Mouse (Mus musculus): ENCODE measurements around the gene Npas1. TPM values are rescaled to one million over a fixed set of nuclear protein-coding genes. Genes with fewer than 3 reads are reported as not detected.
A peak's percentile ranks its signal among the peaks of the same experiment; 100 is the strongest.

Gene Npas1
- polyA plus RNA-seq, 1 experiment from 2014 or later = 0.15 TPM

DNA sequence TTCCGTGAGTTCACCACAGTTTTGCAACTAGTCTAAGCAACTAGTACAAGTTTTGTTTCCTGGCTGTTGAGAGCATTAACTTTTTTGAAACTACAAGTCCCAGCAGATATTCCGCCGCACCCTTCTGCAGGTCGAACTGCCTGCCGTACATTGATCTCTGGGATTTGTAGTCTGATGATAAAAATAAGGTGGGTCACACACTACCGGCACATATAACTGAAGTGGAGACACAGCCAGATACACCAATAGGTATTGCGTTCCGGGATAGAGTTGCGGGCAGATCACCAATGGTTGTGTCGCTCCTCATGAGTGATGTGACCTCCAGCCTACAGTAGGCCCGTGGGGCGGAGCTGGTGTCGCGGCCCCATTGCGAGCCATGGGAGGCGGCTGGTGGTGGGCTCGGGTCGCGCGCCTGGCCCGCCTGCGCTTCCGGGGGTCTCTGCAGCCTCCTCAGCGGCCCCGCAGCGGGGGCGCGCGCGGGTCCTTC lies 24.9 kb downstream of the Npas1 start, which contains the start of gene Tmem160:
TSS of gene Tmem160 (plus strand) at position 193 of the 487 bp plus-strand sequence.
- DNase-seq (ENCODE audit: low spot score) (peak; percentile 79), ATAC-seq (replicated peaks; ENCODE audit: low FRiP score, low TSS enrichment, low read depth) (peak; percentile 98)
- 0 out of 2 replicates have a peak within 1 kb of the TSS, but pooled peaks have one; percentile 22 for H3K27ac ChIP-seq (ENCODE audit: low read depth)
- H3K4me3 ChIP-seq (ENCODE audit: low read depth, low read length) = peak within 1 kb of the TSS; percentile 84
- H3K4me1 ChIP-seq (replicated peaks; ENCODE audit: control insufficient read depth, insufficient read depth, low read length) = peaks cover 5% of the 10 kb centered on the region
- no peaks in the 10 kb centered on the region for H3K9me3 ChIP-seq (ENCODE audit: control insufficient read depth, low read length)
- no peaks in the 10 kb centered on the region for H3K27me3 ChIP-seq (replicated peaks; ENCODE audit: control insufficient read depth, insufficient read depth, low read length)
- H3K9ac ChIP-seq (ENCODE audit: low read length) = peak within 1 kb of the TSS; percentile 53
- WGBS = under 1% methylated on average over 30 of the region's 30 CpGs
- H3K4me2 ChIP-seq (ENCODE audit: low read length) = peak within 1 kb of the TSS; percentile 80
- peaks cover 4% of the 10 kb centered on the region; the same call in 1 of the 2 replicates for H3K36me3 ChIP-seq (ENCODE audit: control insufficient read depth, insufficient read depth, low read length)

DNA sequence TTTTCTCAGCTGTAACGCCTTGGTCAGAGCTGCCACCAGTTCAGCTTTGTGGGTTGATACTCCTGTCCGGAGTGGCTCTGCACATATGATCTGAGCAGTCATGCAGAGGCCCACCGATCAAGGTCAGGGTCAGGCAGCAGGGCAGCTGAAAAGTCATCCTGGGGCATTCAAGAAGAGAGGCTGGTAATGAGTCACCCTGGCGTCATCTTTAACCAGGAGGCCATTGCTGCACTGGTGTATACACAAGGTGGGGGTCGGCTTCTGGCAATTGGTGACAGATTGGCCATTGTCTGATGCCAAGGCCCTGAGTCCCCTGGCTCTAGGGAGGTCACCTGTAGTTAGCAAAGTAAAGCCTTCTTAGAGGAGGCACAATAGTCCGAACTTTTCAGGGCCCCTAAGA lies 25.9 kb downstream of the Npas1 start:
- DNase-seq (ENCODE audit: low spot score) (no peak), ATAC-seq (replicated peaks; ENCODE audit: low FRiP score, low TSS enrichment, low read depth) (no peak)
- H3K36me3 ChIP-seq (ENCODE audit: control insufficient read depth, insufficient read depth, low read length) = peaks cover 4% of the 10 kb centered on the region; the same call in 1 of the 2 replicates
- no peak overlapping the region for H3K4me2 ChIP-seq (ENCODE audit: low read length)
- H3K27me3 ChIP-seq (replicated peaks; ENCODE audit: control insufficient read depth, insufficient read depth, low read length) = no peaks in the 10 kb centered on the region
- no peak overlapping the region for H3K4me3 ChIP-seq (ENCODE audit: low read depth, low read length)
- H3K9me3 ChIP-seq (ENCODE audit: control insufficient read depth, low read length) = no peaks in the 10 kb centered on the region
- peaks cover 5% of the 10 kb centered on the region for H3K4me1 ChIP-seq (replicated peaks; ENCODE audit: control insufficient read depth, insufficient read depth, low read length)
- no peak overlapping the region for H3K27ac ChIP-seq (ENCODE audit: low read depth)
- no peak overlapping the region for H3K9ac ChIP-seq (ENCODE audit: low read length)
- 73% methylated on average over 6 of the region's 6 CpGs for WGBS

DNA sequence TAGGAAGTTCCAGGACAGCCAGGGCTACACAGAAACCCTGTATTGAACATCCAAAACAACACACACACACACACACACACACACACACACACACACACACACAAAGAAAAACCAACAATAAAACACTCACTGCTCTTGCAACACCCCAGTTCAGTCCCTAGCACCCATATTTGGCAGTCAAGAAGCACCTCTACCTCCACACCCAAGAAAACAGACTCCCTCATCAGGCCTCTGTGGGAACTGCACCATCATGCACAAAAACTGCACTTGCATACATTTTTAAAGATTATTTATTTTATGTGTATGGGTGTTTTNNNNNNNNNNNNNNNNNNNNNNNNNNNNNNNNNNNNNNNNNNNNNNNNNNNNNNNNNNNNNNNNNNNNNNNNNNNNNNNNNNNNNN lies 36.3 kb downstream of the Npas1 start:
- DNase-seq (ENCODE audit: low spot score) = no peak
- ATAC-seq (replicated peaks; ENCODE audit: low FRiP score, low TSS enrichment, low read depth) = no peak
- H3K36me3 ChIP-seq (ENCODE audit: control insufficient read depth, insufficient read depth, low read length) = peaks cover 7% of the 10 kb centered on the region
- no peaks in the 10 kb centered on the region for H3K4me1 ChIP-seq (replicated peaks; ENCODE audit: control insufficient read depth, insufficient read depth, low read length)
- H3K4me3 ChIP-seq (ENCODE audit: low read depth, low read length) = no peak overlapping the region
- no peak overlapping the region for H3K27ac ChIP-seq (ENCODE audit: low read depth)
- no peaks in the 10 kb centered on the region for H3K9me3 ChIP-seq (ENCODE audit: control insufficient read depth, low read length)
- H3K4me2 ChIP-seq (ENCODE audit: low read length) = no peak overlapping the region
- H3K27me3 ChIP-seq (replicated peaks; ENCODE audit: control insufficient read depth, insufficient read depth, low read length) = no peaks in the 10 kb centered on the region
- no peak overlapping the region for H3K9ac ChIP-seq (ENCODE audit: low read length)

DNA sequence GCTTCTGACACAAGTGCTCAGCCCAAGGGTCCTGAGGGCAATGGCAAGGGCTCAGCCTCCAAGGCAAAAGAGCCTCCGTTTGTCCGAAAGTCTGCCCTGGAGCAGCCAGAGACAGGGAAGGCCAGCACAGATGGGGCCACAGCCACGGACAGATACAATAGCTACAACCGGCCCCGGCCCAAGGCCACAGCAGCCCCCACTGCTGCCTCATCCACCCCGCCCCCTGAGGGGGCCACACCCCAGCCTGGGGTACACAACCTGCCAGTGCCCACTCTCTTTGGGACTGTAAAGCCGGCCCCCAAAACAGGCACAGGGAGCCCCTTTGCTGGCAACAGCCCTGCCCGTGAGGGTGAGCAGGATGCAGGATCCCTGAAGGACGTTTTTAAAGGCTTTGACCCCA lies 42.4 kb downstream of the Npas1 start:
- ATAC-seq (replicated peaks; ENCODE audit: low FRiP score, low TSS enrichment, low read depth) (no peak), DNase-seq (ENCODE audit: low spot score) (no peak)
- no peaks in the 10 kb centered on the region for H3K27me3 ChIP-seq (replicated peaks; ENCODE audit: control insufficient read depth, insufficient read depth, low read length)
- H3K4me1 ChIP-seq (replicated peaks; ENCODE audit: control insufficient read depth, insufficient read depth, low read length) = no peaks in the 10 kb centered on the region
- H3K9me3 ChIP-seq (ENCODE audit: control insufficient read depth, low read length) = no peaks in the 10 kb centered on the region
- peaks cover 69% of the 10 kb centered on the region for H3K36me3 ChIP-seq (ENCODE audit: control insufficient read depth, insufficient read depth, low read length)
- no peak overlapping the region for H3K27ac ChIP-seq (ENCODE audit: low read depth)
- no peak overlapping the region for H3K4me3 ChIP-seq (ENCODE audit: low read depth, low read length)
- H3K4me2 ChIP-seq (ENCODE audit: low read length) = no peak overlapping the region
- no peak overlapping the region for H3K9ac ChIP-seq (ENCODE audit: low read length)
- 86% methylated on average over 9 of the region's 9 CpGs for WGBS

DNA sequence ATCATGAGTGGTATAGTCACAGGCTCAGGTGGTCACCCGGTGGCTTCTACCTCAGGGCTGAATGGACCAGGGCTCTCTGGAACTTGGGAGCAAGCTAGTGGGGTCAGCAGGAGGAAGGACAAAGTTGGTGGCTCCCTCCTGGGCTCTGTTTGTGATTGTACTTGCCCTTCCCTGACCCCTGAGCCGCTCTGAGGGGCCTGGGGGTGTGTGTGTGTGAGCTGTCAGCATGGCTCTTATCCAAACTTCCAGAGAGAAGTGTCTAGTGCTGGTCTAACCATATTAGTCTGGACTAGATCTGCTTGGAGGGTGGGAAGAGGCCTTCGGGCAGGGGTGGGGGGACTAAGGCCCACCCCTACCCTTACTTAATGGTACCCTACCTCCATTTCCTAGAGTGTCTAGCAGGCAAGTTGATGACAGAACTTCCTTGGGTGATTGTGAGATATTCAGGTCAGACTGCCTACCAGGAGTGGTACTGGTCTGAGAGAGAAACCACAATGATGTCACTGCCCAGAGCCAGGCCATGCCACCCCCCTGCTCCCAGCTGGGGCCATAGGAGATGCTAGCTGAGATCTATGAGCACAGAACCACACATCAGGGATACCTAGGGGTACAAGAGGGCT lies 44.1 kb downstream of the Npas1 start:
- no peak for ATAC-seq (replicated peaks; ENCODE audit: low FRiP score, low TSS enrichment, low read depth)
- WGBS = 79% methylated on average over 3 of the region's 3 CpGs

DNA sequence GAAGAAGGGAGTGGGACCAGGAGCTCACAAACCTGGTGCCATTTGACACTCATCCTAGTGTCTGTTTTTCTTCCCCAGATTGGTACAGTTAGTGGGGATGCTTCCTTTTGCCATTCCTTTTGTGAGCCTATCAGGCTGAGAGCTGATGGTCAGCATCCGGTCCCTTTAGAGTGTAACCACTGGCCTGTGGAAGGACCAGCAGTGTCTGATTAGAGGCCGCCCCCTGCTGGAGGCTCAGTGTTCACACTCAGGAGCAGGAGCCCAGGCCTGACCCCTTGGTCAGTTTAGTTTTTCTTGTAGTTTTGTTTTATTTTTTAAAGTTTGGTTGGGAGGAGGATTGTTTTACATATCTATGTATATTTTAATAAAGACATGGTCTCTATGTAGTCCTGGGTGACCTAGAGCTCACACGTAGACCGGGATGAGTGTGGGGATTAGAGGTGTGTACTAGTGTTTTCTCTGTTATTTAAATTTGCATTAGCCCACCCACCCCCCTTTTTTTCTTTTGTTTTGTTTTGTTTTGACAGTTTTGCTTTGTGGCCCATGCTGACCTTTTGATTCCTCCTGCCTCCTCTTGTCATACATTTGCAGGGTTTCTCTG lies 51.3 kb downstream of the Npas1 start:
- 0 out of 2 replicates have a peak, but pooled peaks have one; percentile 70 for ATAC-seq (replicated peaks; ENCODE audit: low FRiP score, low TSS enrichment, low read depth)
- Histone ChIP-seq H3K27me3 (replicated peaks; ENCODE audit: control insufficient read depth, insufficient read depth, low read length) (no peaks in the 10 kb centered on the region), H3K27ac (ENCODE audit: low read depth) (no peak overlapping the region), H3K4me3 (ENCODE audit: low read depth, low read length) (no peak overlapping the region), H3K4me1 (replicated peaks; ENCODE audit: control insufficient read depth, insufficient read depth, low read length) (no peaks in the 10 kb centered on the region), H3K9me3 (ENCODE audit: control insufficient read depth, low read length) (no peaks in the 10 kb centered on the region), H3K9ac (ENCODE audit: low read length) (no peak overlapping the region), H3K4me2 (ENCODE audit: low read length) (no peak overlapping the region), H3K36me3 (ENCODE audit: control insufficient read depth, insufficient read depth, low read length) (peaks cover 100% of the 10 kb centered on the region)
- 62% methylated on average over 4 of the region's 4 CpGs for WGBS
- peak; percentile 83 for DNase-seq (ENCODE audit: low spot score)

More for the DNA sequence above, 44.1 kb downstream of the Npas1 start:
- H3K4me3 ChIP-seq (ENCODE audit: low read depth, low read length) = no peak overlapping the region
- no peaks in the 10 kb centered on the region for H3K9me3 ChIP-seq (ENCODE audit: control insufficient read depth, low read length)
- peaks cover 85% of the 10 kb centered on the region for H3K36me3 ChIP-seq (ENCODE audit: control insufficient read depth, insufficient read depth, low read length)
- H3K9ac ChIP-seq (ENCODE audit: low read length) = no peak overlapping the region
- no peaks in the 10 kb centered on the region for H3K4me1 ChIP-seq (replicated peaks; ENCODE audit: control insufficient read depth, insufficient read depth, low read length)
- DNase-seq (ENCODE audit: low spot score) = no peak
- H3K27me3 ChIP-seq (replicated peaks; ENCODE audit: control insufficient read depth, insufficient read depth, low read length) = no peaks in the 10 kb centered on the region
- no peak overlapping the region for H3K27ac ChIP-seq (ENCODE audit: low read depth)
- H3K4me2 ChIP-seq (ENCODE audit: low read length) = no peak overlapping the region

DNA sequence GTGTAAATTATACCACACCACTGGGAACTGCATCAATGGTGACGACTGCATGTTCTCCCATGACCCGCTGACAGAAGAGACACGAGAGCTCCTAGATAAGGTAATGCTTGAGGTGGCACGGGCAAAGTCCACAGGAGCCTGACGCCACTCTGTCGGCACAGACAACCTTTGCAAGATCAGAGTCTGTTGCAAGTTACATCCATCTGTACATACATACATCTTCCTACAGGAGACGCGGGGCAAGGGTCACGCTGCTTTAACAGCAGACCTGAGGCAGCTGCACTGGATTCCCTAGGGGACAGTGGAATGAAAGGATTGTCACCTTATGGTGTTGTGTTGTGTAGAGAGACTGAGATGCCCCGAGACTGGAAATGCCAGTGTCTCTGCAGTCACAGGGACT lies 51.8 kb downstream of the Npas1 start:
- no peak overlapping the region for H3K27ac ChIP-seq (ENCODE audit: low read depth)
- no peak overlapping the region for H3K9ac ChIP-seq (ENCODE audit: low read length)
- DNase-seq (ENCODE audit: low spot score) (no peak), ATAC-seq (replicated peaks; ENCODE audit: low FRiP score, low TSS enrichment, low read depth) (no peak)
- whole genome bisulfite sequencing = 84% methylated on average over 10 of the region's 10 CpGs
- H3K4me2 ChIP-seq (ENCODE audit: low read length) = no peak overlapping the region
- no peak overlapping the region for H3K4me3 ChIP-seq (ENCODE audit: low read depth, low read length)
- H3K27me3 ChIP-seq (replicated peaks; ENCODE audit: control insufficient read depth, insufficient read depth, low read length) = no peaks in the 10 kb centered on the region
- H3K4me1 ChIP-seq (replicated peaks; ENCODE audit: control insufficient read depth, insufficient read depth, low read length) = no peaks in the 10 kb centered on the region
- H3K36me3 ChIP-seq (ENCODE audit: control insufficient read depth, insufficient read depth, low read length) = peaks cover 100% of the 10 kb centered on the region
- no peaks in the 10 kb centered on the region for H3K9me3 ChIP-seq (ENCODE audit: control insufficient read depth, low read length)

DNA sequence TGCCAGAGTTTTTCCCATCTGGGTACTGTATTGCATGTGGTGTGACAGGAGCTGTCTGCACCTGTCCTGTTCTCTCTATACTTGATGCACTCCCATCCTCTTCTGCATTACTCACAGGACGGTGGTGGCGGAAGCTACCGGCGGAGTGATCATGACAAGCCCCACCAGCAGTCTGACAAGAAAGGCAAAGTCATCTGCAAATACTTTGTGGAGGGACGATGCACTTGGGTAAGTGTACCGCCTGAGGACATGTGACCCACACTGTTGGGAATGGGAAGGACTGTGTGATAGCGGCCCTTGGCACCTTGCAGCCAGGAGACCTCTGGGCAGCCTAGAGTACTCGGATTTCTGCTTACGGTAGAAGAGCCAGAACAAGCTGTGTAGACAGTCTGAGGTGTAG lies 53.8 kb downstream of the Npas1 start:
- no peak overlapping the region for H3K4me3 ChIP-seq (ENCODE audit: low read depth, low read length)
- ATAC-seq (replicated peaks; ENCODE audit: low FRiP score, low TSS enrichment, low read depth) = no peak
- H3K9me3 ChIP-seq (ENCODE audit: control insufficient read depth, low read length) = no peaks in the 10 kb centered on the region
- no peaks in the 10 kb centered on the region for H3K27me3 ChIP-seq (replicated peaks; ENCODE audit: control insufficient read depth, insufficient read depth, low read length)
- 92% methylated on average over 9 of the region's 9 CpGs for WGBS
- H3K4me1 ChIP-seq (replicated peaks; ENCODE audit: control insufficient read depth, insufficient read depth, low read length) = no peaks in the 10 kb centered on the region
- no peak overlapping the region for H3K4me2 ChIP-seq (ENCODE audit: low read length)
- DNase-seq (ENCODE audit: low spot score) = no peak
- H3K27ac ChIP-seq (ENCODE audit: low read depth) = no peak overlapping the region
- peaks cover 100% of the 10 kb centered on the region for H3K36me3 ChIP-seq (ENCODE audit: control insufficient read depth, insufficient read depth, low read length)
- no peak overlapping the region for H3K9ac ChIP-seq (ENCODE audit: low read length)
